Mouse (Mus musculus): ENCODE results near the gene Pon1.

DNA sequence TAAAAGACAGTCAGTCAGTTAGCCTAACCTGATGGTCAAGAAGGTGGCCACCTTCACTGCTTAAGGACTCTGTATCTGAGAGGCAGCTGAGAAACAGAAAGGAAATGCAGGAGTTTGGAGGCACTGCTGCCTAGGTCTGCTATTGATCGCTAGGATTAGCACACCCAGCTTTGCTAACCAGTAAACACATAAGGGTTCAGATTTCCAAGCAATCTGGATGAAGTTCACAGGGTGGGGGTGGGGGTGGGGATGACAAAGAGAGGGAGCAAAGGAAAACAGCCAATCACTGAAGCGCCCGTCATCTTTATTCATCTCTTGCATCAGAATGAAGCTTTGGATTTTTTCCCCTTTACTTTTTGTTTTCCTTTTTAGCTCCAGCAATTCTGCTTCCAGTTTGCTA is 28.3 kb upstream of the Pon1 start:
- TF ChIP-seq CTCF (conservative IDR thresholded peaks at IDR 0.05; ENCODE audit: insufficient read depth, insufficient read length, low read depth, low read length): no peak
- no peak for TF ChIP-seq POLR2A (IDR thresholded peaks at IDR 0.05; ENCODE audit: low read depth, low read length)
